Mouse (Mus musculus) cortical plate, adult 2 months (tissue): Measurements from ENCODE around the gene Cmss1.

Experiments used
- CTCF ChIP-seq: fragments of 200-500 bp; IDR thresholded peaks from 2 replicates; pipeline ENCODE4 v1.5.1; 2011; ENCODE audit warnings: mild to moderate bottlenecking, control low read depth, low read length; ENCODE audit not compliant: insufficient read depth; ENCODE audit errors: extremely low read depth
- POLR2A ChIP-seq: fragments of 200-500 bp; IDR thresholded peaks from 2 replicates; pipeline ENCODE4 v1.6.1; 2011; ENCODE audit warnings: mild to moderate bottlenecking, low read length, control low read depth; ENCODE audit not compliant: insufficient read depth; ENCODE audit errors: extremely low read depth

GRCm38 (mm10) chr16:57471071-57471470, 135.6 kb downstream of the Cmss1 start:
- TF ChIP-seq POLR2A: no peak
- TF ChIP-seq CTCF: no peak
